Mouse (Mus musculus) limb, embryonic 14.5 days (tissue): Measurements from ENCODE around the gene Dock6. TPM values are rescaled to one million over a fixed set of nuclear protein-coding genes. Genes with fewer than 3 reads are reported as not detected.
"Not testable (repeated sequence)": the region's sequence is repeated elsewhere in the genome, so short reads cannot be mapped to it uniquely, and the experiment has no call there.

ENCODE experiments used
- ATAC-seq: fragments of 200-750 bp; cut with Nextera tagmentation; 2 replicates; pipeline ENCODE4 v1.8.0; 2017; ENCODE audit warnings: low read depth, moderate number of reproducible peaks, moderate TSS enrichment; ENCODE audit not compliant: low FRiP score
- DNase-seq: peaks from one replicate; pipeline ENCODE4 v3.0.0-alpha.2; 2015; ENCODE audit warnings: low spot score
- H3K27ac ChIP-seq: fragments of 300-500 bp; sonication (generic); replicated peaks from 2 replicates; pipeline ENCODE4 v1.5.1; 2014; ENCODE audit warnings: low read depth, mild to moderate bottlenecking, low read length, moderate library complexity, mixed read lengths
- H3K27me3 ChIP-seq: fragments of 300-500 bp; sonication (generic); 2 replicates; pipeline ENCODE4 v1.6.1; 2014; ENCODE audit warnings: low read length, mixed read lengths; ENCODE audit not compliant: control insufficient read depth, insufficient read depth
- H3K36me3 ChIP-seq: fragments of 300-500 bp; sonication (generic); 2 replicates; pipeline ENCODE4 v1.6.1; 2014; ENCODE audit warnings: mild to moderate bottlenecking, low read length, moderate library complexity, mixed read lengths; ENCODE audit not compliant: control insufficient read depth, insufficient read depth
- H3K4me1 ChIP-seq: fragments of 300-500 bp; sonication (generic); 2 replicates; pipeline ENCODE4 v1.6.1; 2014; ENCODE audit warnings: antibody characterized with exemption, low read length, mixed read lengths; ENCODE audit not compliant: control insufficient read depth, insufficient read depth
- H3K4me2 ChIP-seq: fragments of 300-500 bp; sonication (generic); replicated peaks from 2 replicates; pipeline ENCODE4 v1.6.1; 2014; ENCODE audit warnings: low read depth, mild to moderate bottlenecking, low read length, moderate library complexity; ENCODE audit not compliant: severe bottlenecking
- H3K4me3 ChIP-seq: fragments of 300-500 bp; sonication (generic); replicated peaks from 2 replicates; pipeline ENCODE4 v1.5.1; 2014; ENCODE audit warnings: low read length
- H3K9ac ChIP-seq: fragments of 300-500 bp; sonication (generic); 2 replicates; pipeline ENCODE4 v1.6.1; 2014; ENCODE audit warnings: mild to moderate bottlenecking, low read depth, low read length, moderate library complexity; ENCODE audit not compliant: severe bottlenecking
- H3K9me3 ChIP-seq: fragments of 300-500 bp; sonication (generic); 2 replicates; pipeline ENCODE4 v1.6.1; 2016; ENCODE audit warnings: low read length; ENCODE audit not compliant: control insufficient read depth
- POLR2A ChIP-seq: fragments of 200-500 bp; IDR thresholded peaks from 2 replicates; pipeline ENCODE4 v1.8.0; 2012; ENCODE audit warnings: inconsistent platforms, mild to moderate bottlenecking, moderate library complexity, borderline replicate concordance; ENCODE audit not compliant: insufficient read depth, insufficient read length; ENCODE audit errors: extremely low read depth
- WGBS: fragments of 180-500 bp; shearing (Covaris S2); extraction: QIAGEN DNeasy Blood & Tissue Kit; methylation state at CpG from one replicate; pipeline ENCODE4 v1.1.7; 2014; 5-methylcytosine and 5-hydroxymethylcytosine counted together
- polyA plus RNA-seq, 2 experiments: library from polyadenylated mRNA; depleted of rRNA in 1 of 2; stranded (reverse) in 1 of 2; unstranded in 1 of 2; fragments of >200 nt; fragmentation: Nextera tagmentation in 1 of 2; extraction: Ambion mirVana in 1 of 2; gene quantifications; 2 replicates each; pipeline versions ENCODE4 v1.2.1 to v1.2.3; 2012 to 2014

The Dock6 gene
- polyA plus RNA-seq, 2 experiments, result 31.6 to 155 TPM

DNA sequence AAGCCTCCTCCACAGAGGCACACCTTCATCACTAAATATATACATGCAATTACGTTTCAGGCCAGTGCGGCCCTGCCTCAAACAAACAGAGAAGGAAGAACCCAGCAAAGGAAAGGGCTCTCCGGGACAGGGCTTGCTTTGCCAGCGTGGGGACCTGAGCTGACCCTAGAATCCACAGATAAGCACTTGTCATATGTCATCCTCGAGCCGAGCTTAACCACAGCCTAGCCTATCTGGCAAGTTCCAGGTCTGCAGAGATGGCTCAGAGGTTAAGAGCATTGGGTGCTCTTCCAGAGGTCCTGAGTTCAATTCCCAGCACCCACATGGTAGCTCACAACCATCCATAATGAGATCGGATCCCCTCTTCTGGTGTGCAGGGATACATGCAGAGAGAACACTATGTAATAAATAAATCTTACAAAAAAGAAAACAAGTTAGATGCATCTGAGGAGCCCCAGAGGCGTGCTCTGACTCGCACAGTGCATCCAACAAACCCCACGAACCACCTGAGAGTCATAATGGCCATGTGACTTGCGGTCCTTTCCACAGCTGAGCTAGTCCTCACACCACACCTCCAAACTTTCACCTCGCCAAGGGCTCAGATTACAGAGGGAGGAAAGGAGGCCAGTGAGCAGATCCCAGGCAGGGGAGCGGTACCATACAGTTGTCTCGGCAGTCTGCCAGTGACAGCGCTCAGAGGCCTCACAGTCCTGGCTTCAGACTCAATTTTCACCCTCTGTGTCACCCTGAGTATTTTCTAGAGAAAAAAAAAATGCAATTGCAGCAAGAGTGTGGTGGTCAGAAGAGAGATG is 70.6 kb downstream of the Dock6 start:
- WGBS, result 55% methylated on average over 15 of the region's 15 CpGs
- no peaks in the 10 kb centered on the region for H3K9me3 ChIP-seq
- DNase-seq (peak; percentile 64), ATAC-seq (peak; percentile 76)
- H3K36me3 ChIP-seq, result peaks cover 85% of the 10 kb centered on the region
- TF ChIP-seq POLR2A, result no peak
- no peak overlapping the region for H3K4me2 ChIP-seq
- 0 out of 2 replicates have a peak overlapping the region, but pooled peaks have one; percentile 28 for H3K27ac ChIP-seq
- no peak overlapping the region for H3K9ac ChIP-seq
- H3K27me3 ChIP-seq, result no peaks in the 10 kb centered on the region
- no peaks in the 10 kb centered on the region for H3K4me1 ChIP-seq
- no peak overlapping the region for H3K4me3 ChIP-seq

DNA sequence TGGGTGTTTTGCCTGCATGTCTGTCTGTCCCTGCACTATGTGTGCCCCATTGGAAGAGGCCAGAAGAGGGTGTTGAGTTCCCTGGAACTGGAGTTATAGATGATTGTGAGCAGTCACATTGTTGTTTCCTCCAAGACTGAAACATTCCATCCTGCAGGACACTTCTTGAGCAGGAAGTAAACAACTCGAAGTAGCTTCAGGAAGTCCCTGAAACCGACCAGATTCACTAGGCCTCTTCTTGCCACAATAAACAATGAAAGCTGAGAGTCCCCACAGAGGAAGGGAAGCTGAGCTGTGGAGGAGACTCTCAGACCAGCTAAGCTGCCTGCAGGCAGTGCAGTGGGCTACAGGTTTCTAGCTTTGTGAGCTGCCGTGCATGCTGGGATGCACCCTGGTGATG is 74.7 kb downstream of the Dock6 start:
- DNase-seq (no peak), ATAC-seq (no peak)
- no peak overlapping the region for H3K27ac ChIP-seq
- H3K36me3 ChIP-seq, result peaks cover 87% of the 10 kb centered on the region
- no peaks in the 10 kb centered on the region for H3K4me1 ChIP-seq
- no peak overlapping the region for H3K4me3 ChIP-seq
- no peak overlapping the region for H3K4me2 ChIP-seq
- WGBS, result 90% methylated on average over 3 of the region's 3 CpGs
- H3K27me3 ChIP-seq, result no peaks in the 10 kb centered on the region
- no peaks in the 10 kb centered on the region for H3K9me3 ChIP-seq
- TF ChIP-seq POLR2A, result no peak
- H3K9ac ChIP-seq, result no peak overlapping the region

DNA sequence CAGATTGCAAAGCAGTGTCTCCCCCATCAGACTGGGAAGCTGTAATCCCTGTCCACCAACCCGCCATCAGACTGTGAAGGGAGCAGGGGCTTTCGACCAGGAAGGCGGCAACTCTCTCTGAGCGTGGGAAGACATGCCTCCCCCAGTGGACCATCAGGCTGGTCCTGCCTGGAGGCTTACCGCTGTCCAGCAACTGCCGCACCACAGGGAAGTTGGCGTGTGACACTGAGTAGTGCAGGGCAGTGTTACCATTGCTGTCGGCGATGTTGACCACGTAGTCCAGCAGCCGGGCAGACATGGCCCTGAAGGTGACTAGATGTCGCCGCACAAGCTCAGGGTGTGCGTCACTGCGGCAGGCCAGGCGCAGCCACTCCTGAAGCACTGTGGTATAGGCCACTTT is 78.1 kb downstream of the Dock6 start:
- Histone ChIP-seq H3K4me2 (no peak overlapping the region), H3K9me3 (no peaks in the 10 kb centered on the region), H3K4me1 (peaks cover 3% of the 10 kb centered on the region), H3K9ac (no peak overlapping the region), H3K27me3 (no peaks in the 10 kb centered on the region), H3K36me3 (peaks cover 88% of the 10 kb centered on the region), H3K27ac (no peak overlapping the region), H3K4me3 (no peak overlapping the region)
- TF ChIP-seq POLR2A, result no peak
- DNase-seq (no peak), ATAC-seq (no peak)
- WGBS, result 90% methylated on average over 16 of the region's 16 CpGs

DNA sequence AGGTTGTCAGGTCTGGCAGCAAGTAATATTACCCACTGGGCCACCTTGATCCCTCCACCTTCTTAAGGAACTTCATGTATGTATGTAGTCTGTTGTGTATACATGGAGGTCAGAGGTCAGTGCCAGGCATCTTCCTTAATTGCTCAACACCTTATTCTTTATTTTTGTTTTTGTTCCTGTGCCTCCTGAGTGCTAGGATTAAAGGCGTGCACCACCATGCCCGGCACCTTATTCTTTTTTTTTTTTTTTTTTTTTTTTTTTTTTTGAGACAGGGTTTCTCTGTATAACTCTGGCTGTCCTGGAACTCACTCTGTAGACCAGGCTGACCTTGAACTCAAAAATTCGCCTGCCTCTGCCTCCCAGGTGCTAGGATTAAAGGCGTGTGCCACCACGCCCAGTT is 79.0 kb downstream of the Dock6 start:
- WGBS, result 80% methylated on average over 5 of the region's 5 CpGs
- H3K4me3 ChIP-seq, DNase-seq, H3K9me3 ChIP-seq, H3K4me2 ChIP-seq, ATAC-seq, H3K9ac ChIP-seq, H3K27ac ChIP-seq, H3K27me3 ChIP-seq: not testable (repeated sequence)
- H3K4me1 ChIP-seq, result peaks cover 13% of the 10 kb centered on the region
- peaks cover 88% of the 10 kb centered on the region for H3K36me3 ChIP-seq

DNA sequence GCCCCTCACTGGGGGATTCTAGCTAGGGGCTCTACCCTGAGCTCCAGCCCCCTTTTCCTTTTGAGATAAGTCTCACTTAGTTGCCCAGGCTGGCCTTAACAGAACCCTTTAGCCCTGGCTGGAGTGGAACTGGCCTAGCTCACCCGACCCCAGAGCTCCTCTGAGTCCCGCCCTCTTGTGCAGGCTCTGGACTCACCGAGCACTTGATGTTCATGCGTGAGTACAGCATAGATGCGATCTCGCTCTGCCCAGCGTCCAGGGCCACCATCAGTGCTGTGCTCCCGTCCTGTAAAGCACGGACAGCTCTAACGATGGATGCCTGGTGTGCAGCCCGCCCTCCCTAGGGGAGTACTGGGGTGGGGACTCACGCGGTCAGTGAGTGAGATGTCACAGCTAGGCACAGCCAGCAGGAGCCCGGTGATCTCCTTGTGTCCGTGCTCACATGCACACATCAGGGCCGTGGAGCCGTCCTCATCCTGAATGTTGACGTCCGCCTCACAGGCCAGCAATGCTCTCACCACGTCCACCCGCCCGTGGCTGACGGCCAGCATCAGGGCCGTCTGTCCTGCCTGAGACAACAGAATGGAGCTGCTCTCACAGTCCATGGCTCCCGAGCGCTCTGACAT is 82.8 kb downstream of the Dock6 start:
- H3K9me3 ChIP-seq, result no peaks in the 10 kb centered on the region
- no peak overlapping the region for H3K9ac ChIP-seq
- 79% methylated on average over 26 of the region's 26 CpGs for WGBS
- no peak overlapping the region for H3K4me3 ChIP-seq
- ATAC-seq, result no peak
- peaks cover 23% of the 10 kb centered on the region for H3K4me1 ChIP-seq
- no peak for DNase-seq
- no peaks in the 10 kb centered on the region for H3K27me3 ChIP-seq
- H3K36me3 ChIP-seq, result peaks cover 72% of the 10 kb centered on the region
- peak overlapping the region; percentile 79 for H3K27ac ChIP-seq
- no peak for TF ChIP-seq POLR2A
- H3K4me2 ChIP-seq, result no peak overlapping the region
